Mouse (Mus musculus): ENCODE results near the gene Mllt10.

Gene Mllt10

DNA sequence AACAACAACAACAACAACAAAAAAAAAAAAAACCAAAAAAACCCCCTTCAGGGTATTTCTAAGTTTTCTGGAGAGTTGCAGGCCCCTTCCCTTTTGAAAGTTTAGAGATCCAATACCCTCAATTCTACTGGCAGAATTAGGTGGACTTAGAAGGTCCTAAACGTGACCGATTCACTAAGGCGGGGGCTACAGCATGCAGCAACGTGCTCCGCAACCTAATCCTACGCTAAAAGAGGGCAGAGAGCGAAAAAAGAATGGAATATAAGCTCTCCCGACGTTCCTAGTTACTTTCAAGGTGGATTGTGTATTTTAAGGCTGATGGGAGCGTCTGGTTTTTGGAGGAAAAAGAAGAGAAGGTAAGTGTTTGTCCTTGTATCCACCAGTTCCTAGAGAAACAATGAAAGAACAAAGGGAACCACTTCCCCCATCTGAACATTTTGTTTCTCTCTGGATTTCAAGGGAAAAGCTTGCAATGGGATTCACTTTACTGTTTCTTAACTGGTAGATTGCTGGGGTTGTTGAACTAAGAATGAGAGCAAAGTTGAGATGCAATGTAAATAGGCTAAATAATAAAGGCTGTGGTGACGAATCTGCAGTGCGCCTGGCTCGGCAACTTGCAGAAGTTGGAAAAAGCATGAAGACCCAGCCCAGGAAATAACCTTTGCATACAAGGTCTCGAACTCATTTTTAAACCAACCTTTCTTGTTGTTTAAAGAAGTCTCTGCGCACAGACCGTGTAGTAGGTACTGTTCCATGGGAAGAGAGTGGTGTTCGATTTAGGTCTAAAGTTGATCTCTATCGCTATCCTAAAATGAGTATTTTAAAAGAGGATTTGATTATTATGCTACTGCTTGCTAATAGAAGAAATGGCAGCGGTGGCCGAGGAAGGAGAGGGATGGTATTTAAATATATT is at the start of gene Mllt10:
TSS of gene Mllt10 (plus strand) at position 222 of the 913 bp plus-strand sequence.
- peak; percentile 29 for DNase-seq (ENCODE audit: low read depth)

DNA sequence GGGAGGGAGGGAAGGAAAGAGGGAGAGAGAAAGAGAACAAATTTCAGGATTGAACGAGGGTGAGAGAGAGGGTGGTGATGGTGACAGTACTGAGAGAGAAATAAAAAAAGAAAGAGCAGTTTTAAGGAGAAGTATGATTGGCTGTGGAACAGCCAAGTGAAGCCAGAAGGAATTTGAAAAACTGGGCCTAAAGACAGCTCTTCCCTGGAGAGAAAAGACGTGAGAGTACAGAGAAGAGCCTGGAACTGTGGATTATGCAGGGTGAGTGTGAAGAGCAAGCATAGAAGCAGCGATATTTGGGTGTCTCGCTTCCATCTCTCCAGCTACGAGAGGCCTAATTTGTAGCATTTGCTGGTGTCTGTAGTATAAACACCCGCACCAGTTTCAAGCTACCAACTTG is 43.8 kb upstream of the Mllt10 start:
- DNase-seq (ENCODE audit: low read depth) = no peak

DNA sequence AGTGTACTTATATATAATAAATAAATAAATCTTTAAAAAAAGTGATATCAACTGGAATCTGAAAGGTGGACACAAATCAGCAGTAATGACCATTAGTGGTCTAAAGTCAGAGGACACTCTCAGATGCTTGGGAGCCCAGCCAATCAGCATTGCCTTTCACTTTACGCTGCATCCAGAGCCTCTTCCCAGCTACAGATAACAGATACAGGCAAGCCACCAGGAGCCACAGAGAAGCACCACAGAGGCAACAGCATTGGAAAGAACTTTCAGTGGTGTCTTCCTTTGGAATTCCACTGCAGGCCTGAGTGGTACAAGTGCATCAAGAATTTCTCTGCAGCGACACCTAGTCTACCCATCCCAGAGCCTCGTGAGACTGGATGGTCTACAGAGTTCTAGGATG is 42.2 kb upstream of the Mllt10 start:
- no peak for DNase-seq (ENCODE audit: low read depth)

DNA sequence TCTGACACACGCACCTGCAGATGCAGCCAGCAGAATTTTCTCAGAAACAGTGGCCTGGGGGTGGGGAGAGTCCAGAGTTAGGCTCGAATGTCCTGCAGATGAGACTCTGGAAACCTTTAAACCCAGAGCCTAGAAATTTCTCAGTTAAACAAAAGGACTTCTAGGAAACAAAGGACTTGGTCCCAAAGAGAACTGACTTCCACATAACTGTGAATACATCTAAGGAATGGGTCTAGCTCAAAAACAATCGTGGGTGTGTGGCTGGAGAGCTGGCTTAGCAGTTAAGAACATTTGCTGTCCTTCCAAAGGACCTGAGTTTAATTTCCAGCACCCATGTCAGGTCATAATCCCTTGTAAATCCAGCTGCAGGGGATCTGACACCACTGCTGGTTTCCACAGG is 39.5 kb upstream of the Mllt10 start:
- DNase-seq (ENCODE audit: low read depth) = no peak

DNA sequence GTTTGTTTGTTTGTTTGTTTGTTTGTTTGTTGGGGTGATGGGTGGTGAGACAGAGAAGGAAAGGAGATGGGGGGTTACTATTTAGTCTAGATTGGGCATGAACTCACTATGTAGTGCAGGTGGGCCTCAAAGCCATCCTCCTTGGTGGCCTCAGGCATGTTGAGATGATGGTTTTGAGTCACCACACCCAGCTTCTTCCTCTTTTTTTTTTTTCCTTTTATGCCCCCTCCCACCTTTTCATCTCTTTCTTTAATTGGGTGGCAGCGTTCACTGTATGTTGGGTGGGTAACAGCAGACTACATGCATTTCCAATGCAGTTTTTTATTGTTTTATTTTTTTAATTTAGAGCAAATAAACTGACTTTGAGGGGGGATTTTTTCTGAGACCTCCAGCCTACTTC is 38.4 kb upstream of the Mllt10 start:
- DNase-seq (ENCODE audit: low read depth) = no peak

DNA sequence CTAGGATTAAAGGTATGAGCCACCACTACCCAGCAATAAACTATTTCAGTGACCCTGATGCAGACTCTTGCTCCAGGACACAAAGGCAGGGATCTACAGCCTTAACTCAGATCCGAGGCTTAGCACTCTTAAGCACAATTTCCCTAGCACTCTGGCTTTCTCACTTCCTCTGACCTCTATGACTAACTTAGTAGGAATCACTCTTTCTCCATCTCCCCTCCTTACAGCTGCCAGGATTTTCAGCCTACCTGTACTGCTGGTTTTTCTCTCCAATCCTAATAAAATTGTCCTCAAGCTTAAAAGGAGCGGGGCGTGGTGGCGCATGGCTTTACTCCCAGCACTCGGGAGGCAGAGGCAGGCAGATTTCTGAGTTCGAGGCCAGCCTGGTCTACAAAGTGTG is 37.7 kb upstream of the Mllt10 start:
- no peak for DNase-seq (ENCODE audit: low read depth)

DNA sequence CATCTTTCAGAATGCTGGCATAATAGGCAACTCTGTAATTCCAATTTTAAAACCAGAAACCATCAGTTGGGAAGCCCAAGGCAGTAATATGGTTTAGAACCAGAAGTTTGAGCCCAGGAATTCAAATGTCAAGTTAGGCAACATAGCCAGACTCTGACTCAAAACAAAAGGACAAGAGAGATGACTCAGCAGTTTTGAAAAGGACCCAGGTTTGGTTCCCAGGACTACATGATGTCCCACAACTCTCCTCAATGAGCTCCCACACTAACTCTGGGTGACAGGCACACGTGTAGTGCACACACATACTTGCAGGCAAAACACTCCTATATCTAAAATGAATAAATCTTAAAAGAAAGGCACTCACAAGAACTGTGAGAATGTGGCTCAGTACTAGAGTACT is 35.9 kb upstream of the Mllt10 start:
- DNase-seq (ENCODE audit: low read depth) = no peak

DNA sequence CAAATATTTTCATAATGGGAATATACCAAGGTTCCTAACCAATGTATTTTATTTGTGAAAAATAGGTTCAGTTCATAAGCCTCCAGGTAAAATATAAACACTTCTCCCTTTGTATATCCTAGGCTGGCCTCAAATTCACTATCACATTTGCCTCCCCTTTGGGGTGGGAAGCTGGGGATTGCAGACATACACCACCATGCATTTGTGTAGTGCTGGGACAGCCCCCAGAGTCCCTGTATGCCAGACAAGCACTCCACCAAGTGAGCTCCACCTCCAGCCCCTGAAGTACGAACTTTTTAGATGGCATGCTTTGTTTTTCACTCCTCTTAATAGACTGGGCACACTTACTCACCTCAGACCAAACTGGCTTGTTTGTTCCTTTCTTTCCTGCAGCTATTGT is 32.2 kb upstream of the Mllt10 start:
- no peak for DNase-seq (ENCODE audit: low read depth)

DNA sequence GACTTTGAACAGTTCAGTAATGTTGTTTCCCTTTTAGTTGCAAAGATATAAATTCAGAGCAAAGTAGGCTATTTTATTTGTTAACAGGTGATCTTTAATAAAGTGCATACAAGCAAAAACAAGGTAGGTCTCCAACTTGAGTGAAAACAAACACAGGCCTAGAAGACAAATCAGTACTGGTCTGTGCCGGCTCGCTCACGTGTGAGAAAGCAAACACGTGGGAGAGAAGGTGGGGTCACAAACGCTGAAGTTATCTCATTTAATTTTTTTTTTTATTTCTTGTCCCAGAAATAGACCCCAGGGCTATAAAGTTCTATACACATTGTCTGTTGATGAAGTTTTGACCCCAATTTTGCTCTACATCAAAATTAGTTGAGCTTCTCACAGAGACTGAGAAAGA is 29.9 kb upstream of the Mllt10 start:
- DNase-seq (ENCODE audit: low read depth) = no peak

DNA sequence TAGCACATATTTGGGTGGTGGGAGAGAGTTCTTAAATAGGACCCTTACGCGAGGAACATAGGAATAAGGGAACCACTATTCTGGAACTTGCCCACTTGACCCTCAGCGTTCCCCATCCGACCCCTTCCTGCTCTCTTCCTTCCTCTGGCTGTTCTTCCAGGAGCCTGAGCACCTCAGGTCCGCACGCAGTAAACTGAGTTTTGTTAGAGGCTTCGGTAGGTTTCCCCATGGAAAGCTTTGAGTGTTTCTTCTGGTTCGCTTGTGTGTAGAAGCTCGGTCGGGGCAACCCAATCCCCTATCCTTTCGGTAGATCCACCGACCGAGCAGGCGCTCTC is 29.3 kb upstream of the Mllt10 start:
- peak; percentile 39 for DNase-seq (ENCODE audit: low read depth)

DNA sequence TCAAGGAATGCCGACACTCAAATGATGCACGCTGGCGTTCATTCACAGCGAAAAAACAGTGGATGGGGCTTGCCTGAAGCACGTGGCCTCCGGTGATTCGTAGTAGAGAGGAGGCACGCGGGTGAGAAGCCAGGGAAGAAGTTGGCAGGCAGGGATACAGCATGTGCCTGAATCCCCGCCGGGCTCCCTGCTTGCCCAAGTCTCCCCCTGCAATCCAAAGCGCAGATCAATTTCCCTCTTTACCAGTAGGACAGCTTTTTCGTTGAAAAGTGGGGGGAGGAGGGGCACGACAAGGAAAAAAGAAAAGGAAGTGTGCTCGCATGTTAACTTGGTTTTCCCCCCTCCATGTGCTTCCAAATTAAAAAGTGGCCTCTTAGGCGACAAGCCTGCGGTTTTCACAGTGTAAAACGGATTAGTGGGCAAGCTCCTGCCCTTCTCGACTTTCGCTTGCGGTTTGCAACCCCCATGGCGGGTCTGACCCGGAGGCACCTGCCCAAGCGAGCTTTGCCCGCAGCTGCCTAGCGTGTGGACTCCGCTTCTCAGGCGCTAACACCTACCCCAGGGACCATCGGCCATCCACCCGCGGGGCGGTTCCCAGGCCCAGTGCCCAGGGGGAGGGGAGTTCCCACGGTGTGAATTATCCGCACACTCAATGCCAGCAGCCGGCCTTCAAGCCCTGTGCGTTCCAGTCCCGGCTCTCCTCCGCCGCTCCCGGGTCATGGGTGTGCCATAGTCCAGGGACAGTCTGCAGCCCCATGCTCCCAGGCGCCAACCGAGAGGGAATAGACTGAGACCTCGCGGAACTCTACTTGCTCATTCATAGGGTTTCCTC is 28.7 kb upstream of the Mllt10 start:
- DNase-seq (ENCODE audit: low read depth) = peak; percentile 46

DNA sequence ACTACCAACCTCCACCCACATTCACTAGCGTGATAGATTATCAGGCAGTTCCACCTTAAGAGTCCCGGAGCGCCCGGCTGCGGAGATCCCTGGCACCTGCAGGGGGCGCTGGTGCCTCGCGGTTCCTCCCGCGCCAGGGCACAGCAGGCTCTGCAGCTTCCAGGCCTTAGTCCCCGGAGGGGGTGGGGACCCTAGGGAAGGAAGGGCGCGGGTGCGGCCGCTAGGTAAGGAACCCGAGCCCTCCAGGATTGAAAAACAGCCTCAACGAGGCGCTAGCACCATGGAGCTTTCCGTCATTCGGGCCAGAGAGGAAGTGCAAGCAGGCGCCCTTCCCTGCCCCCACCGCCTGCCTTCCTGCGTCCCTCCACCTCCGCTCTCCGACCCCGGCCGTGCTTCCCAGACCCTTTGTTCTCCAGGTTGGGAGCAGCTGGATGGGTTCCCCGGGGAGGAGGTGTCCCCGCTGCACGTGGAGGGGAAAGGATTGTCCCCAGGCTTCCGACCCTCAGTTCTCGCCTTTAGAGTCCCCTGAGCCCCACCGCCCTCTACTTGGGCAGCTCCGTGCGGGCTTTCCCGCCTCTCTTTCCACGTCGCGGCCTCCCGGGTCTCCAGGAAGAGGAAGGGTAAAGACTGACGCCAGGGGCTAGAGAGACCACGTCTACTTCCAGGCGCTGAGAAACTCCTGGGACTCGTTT is 27.4 kb upstream of the Mllt10 start:
- peak; percentile 95 for DNase-seq (ENCODE audit: low read depth)

DNA sequence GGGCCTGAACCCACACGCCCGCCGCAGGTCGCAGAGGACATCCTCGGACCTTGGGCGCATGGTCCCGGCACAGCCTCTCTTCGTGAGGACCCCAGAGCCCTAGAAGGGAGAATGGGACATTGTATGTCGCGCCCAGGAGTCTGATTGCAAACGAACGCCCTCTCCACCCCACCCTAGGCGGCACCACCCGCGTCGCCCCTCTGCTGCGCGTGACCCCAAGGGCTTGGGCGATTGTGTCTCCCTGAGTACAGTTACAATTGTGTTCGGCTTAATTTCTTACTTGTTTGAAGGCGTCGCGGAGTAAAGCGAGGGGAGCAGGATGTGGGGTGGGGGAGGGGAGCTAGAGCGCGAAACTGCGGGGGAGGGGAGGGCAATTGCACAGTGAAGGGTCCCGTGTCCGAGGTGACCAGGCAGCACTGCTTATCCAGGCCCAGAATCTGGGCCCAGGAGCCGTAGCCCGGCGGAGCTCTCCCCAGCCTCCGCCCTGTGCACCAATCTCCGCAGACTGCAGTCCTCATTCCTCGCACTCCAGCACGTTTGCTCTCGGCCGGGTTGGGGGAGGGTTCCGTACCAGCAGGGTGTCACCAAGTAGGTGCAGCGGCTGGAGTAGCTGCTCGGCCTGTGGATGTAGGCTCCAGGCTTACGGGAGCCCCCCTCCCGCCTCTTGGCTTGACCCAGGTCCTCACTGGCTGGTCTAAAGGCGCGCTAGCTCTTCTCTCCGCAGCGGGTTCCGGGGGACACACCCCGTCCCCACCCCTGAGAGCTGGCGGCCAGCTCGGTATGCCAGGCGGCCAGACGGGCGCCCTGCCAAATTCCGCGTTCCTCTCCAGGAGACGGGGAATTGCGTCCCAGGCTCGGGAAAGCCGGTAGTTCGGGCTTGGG is 26.7 kb upstream of the Mllt10 start:
- peak; percentile 73 for DNase-seq (ENCODE audit: low read depth)

DNA sequence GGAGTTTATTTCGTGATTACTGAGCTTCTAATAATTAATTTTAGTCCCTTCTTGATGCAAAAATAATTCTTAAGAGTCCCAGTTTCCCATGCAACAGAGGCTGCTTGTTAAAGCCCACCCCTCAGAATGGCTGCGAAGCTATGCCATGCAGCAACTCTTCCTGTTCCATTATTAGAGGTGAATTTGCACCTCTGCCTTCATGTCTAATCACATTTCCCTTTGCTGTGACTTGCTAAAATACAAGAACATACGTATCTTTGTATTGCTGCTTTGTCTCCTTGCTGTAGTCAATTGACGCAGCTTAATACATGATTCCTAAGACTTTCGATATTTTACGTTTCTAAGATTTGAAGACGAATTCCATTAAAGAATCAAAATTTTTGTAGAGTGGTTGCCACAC is 25.4 kb upstream of the Mllt10 start:
- no peak for DNase-seq (ENCODE audit: low read depth)

DNA sequence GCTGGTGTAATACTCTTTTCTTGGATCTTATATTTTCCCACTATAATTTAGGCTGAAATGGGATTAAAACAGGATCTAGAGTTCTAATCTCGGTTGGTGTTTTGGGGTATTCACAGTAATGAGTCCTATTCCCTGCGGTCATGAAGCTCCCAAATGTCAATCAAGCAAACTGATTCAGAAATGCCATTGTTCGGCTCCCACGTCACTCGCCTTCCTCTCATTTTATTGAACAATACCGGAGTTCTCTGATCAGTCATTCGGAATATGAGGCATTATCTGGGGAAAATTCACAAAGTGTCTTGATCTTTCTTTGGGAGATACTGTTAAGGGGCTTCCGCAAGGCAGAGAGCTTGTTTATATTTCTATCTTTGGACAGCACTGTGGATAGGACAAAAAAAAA is 24.5 kb upstream of the Mllt10 start:
- no peak for DNase-seq (ENCODE audit: low read depth)

DNA sequence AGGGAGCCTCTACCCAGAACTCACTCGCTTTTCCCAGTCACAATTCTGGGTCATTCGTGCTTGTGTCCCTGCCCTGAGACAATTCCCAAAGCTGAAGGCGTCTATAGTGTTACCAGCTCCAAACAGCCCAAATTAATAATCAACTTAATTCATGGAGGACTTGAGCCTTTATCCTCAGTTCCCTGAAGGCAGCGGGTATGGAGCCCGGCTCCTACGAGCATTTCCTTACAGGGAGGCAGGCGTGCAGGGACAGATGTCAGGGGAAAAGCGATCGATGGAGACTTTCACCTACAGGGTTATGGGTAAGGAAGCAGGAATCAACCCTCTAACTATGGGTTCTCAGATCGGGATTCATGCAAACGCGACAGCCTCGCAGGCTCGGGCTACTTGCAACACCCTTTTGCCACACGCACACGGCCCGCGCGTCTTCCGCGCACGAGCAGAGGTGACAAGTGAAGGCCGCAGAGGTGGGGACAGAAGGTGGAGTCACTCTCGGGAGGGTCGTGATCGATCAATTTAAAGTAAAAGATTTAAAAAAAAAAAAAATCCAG is 23.7 kb upstream of the Mllt10 start:
- DNase-seq (ENCODE audit: low read depth) = peak; percentile 35

DNA sequence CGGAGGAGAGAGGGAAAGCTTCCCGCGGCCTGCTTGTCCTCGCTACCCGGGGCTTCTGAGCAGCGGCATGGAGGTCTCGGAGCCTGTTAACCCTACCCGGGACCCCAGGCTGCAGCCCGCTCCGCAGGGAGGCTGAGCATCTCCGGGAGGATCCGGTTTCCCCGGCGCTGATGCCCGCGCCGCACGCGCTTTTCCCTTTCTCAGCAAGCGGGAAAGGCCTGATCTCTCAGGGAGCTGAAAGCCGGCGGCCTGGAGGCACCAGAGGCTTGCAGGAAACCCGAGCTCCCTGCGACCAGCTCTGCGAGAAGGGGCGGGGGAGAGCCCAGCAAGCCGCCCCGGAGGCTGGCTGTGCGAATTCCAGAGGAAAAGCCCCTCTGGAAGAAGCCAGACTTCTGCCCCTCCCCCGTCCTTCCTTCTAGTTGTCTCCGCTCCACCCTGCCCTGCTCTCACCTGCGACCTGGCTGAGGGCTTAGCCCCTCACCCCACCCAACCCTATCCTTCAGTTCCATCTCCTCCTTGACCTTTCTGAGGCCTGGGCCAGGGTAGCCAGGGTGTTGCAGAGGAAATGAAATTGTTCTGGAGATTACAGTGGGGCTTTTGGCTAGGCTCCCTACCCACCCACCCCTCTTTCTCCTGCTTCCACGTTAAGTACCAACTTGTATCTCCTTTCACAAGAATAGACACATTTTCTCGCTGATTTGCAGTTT is 23.1 kb upstream of the Mllt10 start:
- DNase-seq (ENCODE audit: low read depth) = no peak

DNA sequence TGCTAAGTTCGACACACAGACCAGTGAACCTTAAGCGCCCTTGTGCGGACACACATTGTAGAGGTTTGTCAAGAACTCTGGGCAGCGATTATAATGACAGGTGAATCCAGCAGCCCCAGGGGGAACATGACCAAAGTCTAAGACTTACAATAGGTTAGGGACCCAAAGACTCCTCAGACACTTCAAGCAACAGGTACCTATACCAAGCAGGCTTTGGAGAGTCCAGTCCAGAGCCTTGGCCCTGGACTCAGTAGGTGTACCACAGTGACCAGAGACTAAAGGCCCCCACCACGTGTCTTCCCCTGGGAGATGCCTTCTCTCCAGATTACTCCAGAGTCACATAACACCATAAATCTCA is 22.5 kb upstream of the Mllt10 start:
- no peak for DNase-seq (ENCODE audit: low read depth)

DNA sequence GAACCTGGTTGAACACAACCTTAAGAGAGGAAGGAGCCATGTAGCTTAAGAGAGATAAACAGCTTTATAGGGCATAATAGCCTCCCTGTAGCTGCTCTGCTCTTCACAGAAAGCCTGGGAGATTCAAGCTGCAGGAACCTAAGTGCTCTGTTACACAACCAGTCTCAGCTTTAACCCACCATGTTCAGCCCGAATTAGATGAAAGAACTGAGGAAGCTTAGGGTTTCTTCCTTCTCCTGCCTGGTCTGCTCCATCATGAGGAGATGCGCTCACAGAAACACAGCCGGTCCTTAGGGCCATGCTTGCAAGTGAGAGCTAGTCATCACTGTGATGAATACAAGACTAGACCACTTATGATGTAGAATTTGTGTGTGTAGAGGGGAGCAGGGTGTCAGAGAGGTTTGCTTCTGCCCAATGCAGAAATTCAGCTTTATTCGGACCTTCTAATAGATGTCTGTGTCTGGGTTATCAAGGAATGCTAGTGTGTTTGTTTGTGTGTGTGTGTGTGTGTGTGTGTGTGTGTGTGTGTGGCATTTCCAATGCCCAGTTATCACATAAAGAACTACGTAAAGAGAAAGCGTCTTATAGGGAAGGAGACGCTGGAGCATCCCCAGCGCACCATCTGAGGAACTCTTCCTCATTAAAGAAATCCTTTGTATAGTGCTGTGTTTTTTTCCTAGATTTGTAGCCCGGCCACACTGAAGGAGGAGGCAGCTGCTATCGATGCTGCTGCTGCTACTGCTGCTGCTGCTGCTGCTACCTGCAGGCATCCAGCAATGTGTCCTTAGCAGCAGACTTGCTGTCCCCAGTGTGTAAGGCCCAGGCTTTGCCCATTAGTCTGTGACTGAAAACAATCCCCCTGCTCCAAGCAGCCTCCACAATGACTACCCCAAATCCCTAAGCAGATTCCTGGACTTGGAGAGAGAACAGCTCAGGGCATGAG is 21.6 kb upstream of the Mllt10 start:
- DNase-seq (ENCODE audit: low read depth) = no peak
